Mouse (Mus musculus): ENCODE measurements around the gene Pde3a.

DNA sequence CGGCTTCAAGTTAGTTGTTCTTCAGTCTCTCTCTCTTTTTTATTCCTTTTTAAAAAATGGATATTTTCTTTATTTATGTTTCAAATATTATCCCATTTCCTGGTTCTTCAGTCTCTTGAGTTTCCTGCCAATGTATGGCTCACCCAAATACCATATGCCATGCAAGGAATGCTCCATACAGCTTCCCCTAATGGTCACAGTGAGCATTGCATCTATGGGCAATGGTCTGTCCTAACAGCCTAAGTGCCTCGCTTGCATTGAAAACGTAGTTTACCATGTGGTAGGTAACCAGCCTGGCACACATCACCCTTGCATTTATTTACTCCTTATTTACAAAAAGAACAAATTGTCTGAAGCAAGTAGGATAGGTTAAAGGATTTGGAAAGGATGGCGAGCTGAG is 64.0 kb downstream of the Pde3a start:
- TF ChIP-seq CTCF (IDR thresholded peaks at IDR 0.05; ENCODE audit: control insufficient read depth, insufficient read depth, insufficient read length) (no peak), USF1 (IDR thresholded peaks at IDR 0.05; ENCODE audit: low read depth) (no peak)
